Comparison of ENCODE assay signal across 8 mouse cellular contexts in the genomic region with DNA sequence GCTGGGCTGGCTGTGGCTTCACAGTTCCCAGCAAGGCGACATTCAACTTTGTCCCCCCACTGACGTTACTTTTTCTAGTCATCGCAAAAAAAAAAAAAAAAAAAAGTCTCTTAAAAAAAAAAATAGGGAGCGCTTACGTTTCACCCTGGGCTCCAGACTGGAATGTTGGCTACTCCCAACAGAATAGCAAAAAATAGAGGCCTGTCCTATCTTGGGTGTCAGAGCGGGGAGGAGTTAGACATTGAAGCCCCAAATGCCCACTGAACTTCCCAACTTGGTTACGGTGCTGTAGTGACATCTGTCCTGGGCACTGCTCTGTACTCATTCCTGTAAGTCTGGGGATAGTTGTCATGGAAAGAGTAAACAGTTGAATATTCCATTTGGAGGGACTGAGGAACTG. TPM values are rescaled to one million over a fixed set of nuclear protein-coding genes. Genes with fewer than 3 reads are reported as not detected.
DNase-seq lines count a peak whose midpoint lies in the region; ATAC-seq and TF ChIP-seq lines count a peak whose summit lies in the region.

No protein-coding gene starts in this region.

- peak overlapping the region; percentile 76; the same call in 1 of the 2 replicates for H3K27ac ChIP-seq in bone marrow macrophage, adult 2 months (ENCODE audit: insufficient read depth, low read depth, low read length)
- H3K27ac ChIP-seq in heart, embryonic 10.5 days: peak overlapping the region; percentile 97
- no peak overlapping the region for H3K27ac ChIP-seq in limb, embryonic 12.5 days
- H3K27ac ChIP-seq in midbrain, embryonic 14.5 days (replicated peaks; ENCODE audit: low read depth, low read length): 0 out of 2 replicates have a peak overlapping the region, but pooled peaks have one; percentile 84

- no peak for TF ChIP-seq POLR2A in bone marrow macrophage, adult 2 months (IDR thresholded peaks at IDR 0.05; ENCODE audit: borderline replicate concordance, low read depth, low read length)

- H3K36me3 ChIP-seq in heart, embryonic 10.5 days: no peaks in the 10 kb centered on the region
- no peaks in the 10 kb centered on the region; the same call in 1 of the 2 replicates for H3K36me3 ChIP-seq in limb, embryonic 12.5 days
- no peaks in the 10 kb centered on the region for H3K36me3 ChIP-seq in midbrain, embryonic 14.5 days (ENCODE audit: control insufficient read depth, insufficient read depth, low read length)

- H3K4me1 ChIP-seq in bone marrow macrophage, adult 2 months (ENCODE audit: control insufficient read depth, insufficient read depth, low read length): peaks cover 19% of the 10 kb centered on the region
- H3K4me1 ChIP-seq in heart, embryonic 10.5 days: peaks cover 27% of the 10 kb centered on the region; the same call in 1 of the 2 replicates
- H3K4me1 ChIP-seq in limb, embryonic 12.5 days (replicated peaks): peaks cover 28% of the 10 kb centered on the region
- peaks cover 16% of the 10 kb centered on the region for H3K4me1 ChIP-seq in midbrain, embryonic 14.5 days (ENCODE audit: control insufficient read depth, insufficient read depth, low read length)

- H3K9me3 ChIP-seq in heart, embryonic 10.5 days: no peaks in the 10 kb centered on the region
- H3K9me3 ChIP-seq in limb, embryonic 12.5 days: no peaks in the 10 kb centered on the region
- H3K9me3 ChIP-seq in midbrain, embryonic 14.5 days (ENCODE audit: control insufficient read depth, low read length): no peaks in the 10 kb centered on the region

- DNase-seq in cerebellum, adult 11-12 months: peak; percentile 34
- peak; percentile 73 for DNase-seq in heart, embryonic 10.5 days (ENCODE audit: low spot score)
- DNase-seq in midbrain, embryonic 14.5 days: no peak
- DNase-seq in left cerebral cortex, adult 8-10 months (ENCODE audit: low spot score in 2 of 2): no peak
- DNase-seq in cerebellum, postnatal 14 days: no peak

- H3K9ac ChIP-seq in limb, embryonic 12.5 days (replicated peaks): peak overlapping the region; percentile 98
- H3K9ac ChIP-seq in midbrain, embryonic 14.5 days (replicated peaks; ENCODE audit: low read length): peak overlapping the region; percentile 97; the same call in 1 of the 2 replicates

- H3K4me2 ChIP-seq in limb, embryonic 12.5 days: peak overlapping the region; percentile 68
- peak overlapping the region; percentile 73 for H3K4me2 ChIP-seq in midbrain, embryonic 14.5 days (ENCODE audit: low read length)

- no peak for ATAC-seq in cerebellum, adult (ENCODE audit: insufficient number of reproducible peaks, low FRiP score, low TSS enrichment)
- ATAC-seq in limb, embryonic 12.5 days (ENCODE audit: insufficient number of reproducible peaks, insufficient read depth, low FRiP score, low TSS enrichment, low read depth): no peak
- no peak for ATAC-seq in midbrain, embryonic 14.5 days (ENCODE audit: low FRiP score, low TSS enrichment)

- no peak for TF ChIP-seq CTCF in bone marrow macrophage, adult 2 months (IDR thresholded peaks at IDR 0.05; ENCODE audit: low read depth, low read length)

- H3K27me3 ChIP-seq in heart, embryonic 10.5 days (ENCODE audit: insufficient read depth, poor library complexity, severe bottlenecking): no peaks in the 10 kb centered on the region
- H3K27me3 ChIP-seq in limb, embryonic 12.5 days: no peaks in the 10 kb centered on the region
- no peaks in the 10 kb centered on the region for H3K27me3 ChIP-seq in midbrain, embryonic 14.5 days (ENCODE audit: control insufficient read depth, insufficient read depth, low read length)

- under 1% methylated on average over 7 of the region's 7 CpGs for whole genome bisulfite sequencing in heart, embryonic 10.5 days
- WGBS in limb, embryonic 12.5 days: under 1% methylated on average over 7 of the region's 7 CpGs
- 1% methylated on average over 7 of the region's 7 CpGs for WGBS in midbrain, embryonic 14.5 days

- H3K4me3 ChIP-seq in bone marrow macrophage, adult 2 months (ENCODE audit: insufficient read depth, low read length): peak overlapping the region; percentile 97
- peak overlapping the region; percentile 100 for H3K4me3 ChIP-seq in heart, embryonic 10.5 days
- H3K4me3 ChIP-seq in limb, embryonic 12.5 days (replicated peaks): peak overlapping the region; percentile 98
- peak overlapping the region; percentile 99 for H3K4me3 ChIP-seq in midbrain, embryonic 14.5 days (replicated peaks; ENCODE audit: low read depth, low read length)

RNA-seq across cellular contexts. Expression of a gene that starts 0.8 kb away (rescaled TPM):
- 36.4 and 40.5 TPM in 2 replicates for polyA plus RNA-seq in bone marrow macrophage, adult 2 months (2012; ENCODE audit: insufficient read depth, insufficient read length, missing spikeins)
- polyA plus RNA-seq in heart, embryonic 10.5 days (2016; fragmentation: Nextera tagmentation; extraction: Ambion mirVana): 38.0 and 44.3 TPM in 2 replicates
- 26.7 and 28.1 TPM in 2 replicates for polyA plus RNA-seq in limb, embryonic 12.5 days (2016; fragmentation: Nextera tagmentation; extraction: Ambion mirVana)
- 17.7 and 21.9 TPM in 2 replicates for polyA plus RNA-seq in midbrain, embryonic 14.5 days (2014; fragmentation: Nextera tagmentation; extraction: Ambion mirVana)
- total RNA-seq in left cerebral cortex, adult 8-10 months (2022): 10 to 100 TPM; 30.8 to 32.4 (median 31.5) TPM

RNA-seq across cellular contexts. Expression of a gene that starts 13.3 kb away (rescaled TPM):
- 0.20 and 0.34 TPM in 2 replicates for polyA plus RNA-seq in bone marrow macrophage, adult 2 months (2012; ENCODE audit: insufficient read depth, insufficient read length, missing spikeins)
- 8.8 and 15.3 TPM in 2 replicates for polyA plus RNA-seq in heart, embryonic 10.5 days (2016; fragmentation: Nextera tagmentation; extraction: Ambion mirVana)
- 37.7 and 38.3 TPM in 2 replicates for polyA plus RNA-seq in limb, embryonic 12.5 days (2016; fragmentation: Nextera tagmentation; extraction: Ambion mirVana)
- polyA plus RNA-seq in midbrain, embryonic 14.5 days (2014; fragmentation: Nextera tagmentation; extraction: Ambion mirVana): 94.5 and 105 TPM in 2 replicates
- 100 to 1,000 TPM; 108 to 118 (median 112) TPM for total RNA-seq in left cerebral cortex, adult 8-10 months (2022)

Comparison
In these comparisons a context has a peak if more than half of its experiments do, and no peak if none do; other contexts are left out.
1. DNase-seq: peak in cerebellum, adult 11-12 months (single experiment) and heart, embryonic 10.5 days (single experiment); none in midbrain, embryonic 14.5 days (single experiment), left cerebral cortex, adult 8-10 months (0 of 2) and cerebellum, postnatal 14 days (0 of 2).
2. Peak in every context shown above with its lines, with median percentiles within 50 percentile points of each other: H3K4me3 ChIP-seq.